Mouse (Mus musculus): ENCODE data around the gene Dcaf5. TPM values are rescaled to one million over a fixed set of nuclear protein-coding genes. Genes with fewer than 3 reads are reported as not detected.

Gene Dcaf5
- total RNA-seq, 2 experiments from 2014 or later: 58.4 to 64.0 TPM

DNA sequence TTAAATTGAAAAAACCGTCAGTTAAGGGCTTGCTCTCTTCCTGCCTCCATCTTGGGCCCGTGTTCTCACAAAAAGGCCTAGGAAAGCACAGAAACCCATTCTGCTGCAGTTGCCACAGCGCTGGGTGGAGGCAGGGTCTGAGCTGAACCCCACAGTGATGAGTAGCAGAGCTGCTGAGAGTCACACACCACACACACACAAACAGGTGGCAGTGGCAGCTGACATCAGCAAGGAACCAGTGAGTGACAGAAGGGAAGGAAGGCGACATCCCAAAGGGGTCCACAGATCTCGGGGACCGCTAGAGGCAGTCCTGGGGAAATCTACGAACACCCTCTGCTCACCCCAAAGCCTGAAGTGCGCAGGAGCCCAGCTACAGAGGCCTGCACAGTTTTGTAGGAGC is 25.5 kb downstream of the Dcaf5 start:
- intact Hi-C loops (cut with DNase I): no loop called here
- DNase-seq: peak; percentile 10

DNA sequence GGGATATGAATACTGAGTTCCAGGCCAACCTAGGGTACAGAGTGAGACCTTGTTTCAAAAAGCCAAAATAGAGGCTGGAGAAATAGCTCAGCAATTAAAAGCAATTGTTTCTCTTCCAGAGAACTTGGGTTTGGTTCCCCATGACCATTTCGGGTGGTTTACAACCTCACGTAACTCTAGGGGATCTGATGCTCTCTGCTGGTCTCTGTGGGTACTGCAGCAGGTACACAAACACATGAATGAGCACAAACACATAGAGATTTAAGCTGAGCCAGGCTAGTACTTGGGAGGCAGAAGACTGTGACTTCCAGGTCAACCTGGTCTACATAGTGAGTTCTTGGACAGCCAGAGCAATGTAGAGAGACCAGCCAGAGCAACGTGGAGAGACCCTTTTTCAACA is 28.6 kb downstream of the Dcaf5 start:
- peak; percentile 50 for DNase-seq

DNA sequence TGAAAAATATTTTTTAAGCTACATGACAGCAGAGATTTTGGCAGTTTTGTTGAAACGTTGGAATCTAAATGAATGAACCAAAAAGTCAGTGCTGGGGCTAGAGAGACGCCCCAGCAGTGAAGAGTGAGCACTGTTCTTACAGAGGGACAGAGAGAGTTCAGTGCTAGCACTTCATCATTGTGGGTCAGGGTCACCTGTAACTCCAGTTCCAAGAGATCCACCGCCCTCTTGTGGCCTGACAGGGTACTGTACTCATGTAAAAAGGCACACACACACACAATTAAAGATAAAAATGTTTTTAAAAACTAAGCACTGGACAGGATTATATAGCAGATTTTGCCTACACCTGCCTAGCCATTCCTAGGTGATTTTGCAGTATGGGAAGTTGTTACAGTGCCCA is 29.8 kb downstream of the Dcaf5 start:
- peak; percentile 55 for DNase-seq
- intact Hi-C loops (cut with DNase I): no loop called here

More for the DNA sequence above, 28.6 kb downstream of the Dcaf5 start:
- intact Hi-C loops (cut with DNase I): no loop called here

DNA sequence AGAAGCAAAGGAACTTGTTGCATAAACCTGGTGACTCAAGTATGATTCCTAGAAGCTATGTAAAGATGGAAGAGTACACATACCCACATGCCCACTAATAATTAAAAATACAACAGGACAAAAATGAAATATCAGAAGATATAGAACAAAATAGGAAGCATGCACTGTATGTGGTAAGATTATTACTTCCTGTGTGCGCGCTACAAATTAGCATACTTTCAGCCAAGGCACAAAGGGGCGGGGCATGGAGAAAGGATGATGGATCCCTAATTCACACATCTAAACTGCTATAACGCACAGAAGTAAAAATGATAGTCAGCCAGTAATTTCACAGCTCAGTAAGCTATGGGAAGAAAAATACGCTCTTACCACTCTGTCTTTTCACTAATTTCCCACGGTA is 32.3 kb downstream of the Dcaf5 start:
- DNase-seq: no peak
- intact Hi-C loops (cut with DNase I): no loop called here

DNA sequence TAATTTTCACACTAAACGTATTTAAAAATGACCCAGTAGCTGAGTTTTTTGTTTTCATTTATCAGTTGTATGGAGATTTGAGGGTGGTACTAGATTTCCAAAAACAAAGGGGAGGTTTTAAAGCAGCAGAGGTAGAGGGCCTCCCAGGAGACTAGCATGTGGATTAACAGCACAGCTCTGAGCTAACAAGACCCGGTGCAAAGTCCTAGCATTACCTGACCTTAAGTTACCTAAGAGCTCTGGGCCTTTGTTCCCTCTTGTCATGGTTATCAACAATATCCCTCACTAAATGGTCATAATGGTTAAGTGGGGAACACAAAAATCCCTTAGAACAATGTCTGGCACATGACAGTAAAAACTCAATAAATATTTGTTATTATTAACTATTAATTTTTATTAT is 37.3 kb downstream of the Dcaf5 start:
- intact Hi-C loops (cut with DNase I): no loop called here
- DNase-seq: no peak

DNA sequence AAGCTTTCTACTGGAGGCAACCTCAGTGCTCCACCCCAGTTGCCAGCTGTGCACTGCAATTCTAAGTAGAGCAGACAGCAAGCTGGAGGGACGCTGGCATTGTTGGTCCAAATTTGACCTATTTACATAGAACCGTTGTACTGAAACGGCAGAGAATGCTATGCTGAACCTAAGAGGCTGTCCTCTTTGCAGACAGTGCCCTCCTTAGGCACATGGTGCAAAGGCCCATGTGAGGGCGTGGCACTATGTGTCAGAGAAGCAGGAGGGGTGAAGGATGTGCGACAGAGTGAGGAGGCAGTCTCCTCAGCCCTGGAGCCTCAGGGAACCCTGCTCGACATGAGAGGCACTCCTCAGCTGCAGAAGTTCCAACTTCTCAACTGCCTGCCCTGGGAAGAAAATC is 40.0 kb downstream of the Dcaf5 start:
- intact Hi-C loops (cut with DNase I): no loop called here
- no peak for DNase-seq

DNA sequence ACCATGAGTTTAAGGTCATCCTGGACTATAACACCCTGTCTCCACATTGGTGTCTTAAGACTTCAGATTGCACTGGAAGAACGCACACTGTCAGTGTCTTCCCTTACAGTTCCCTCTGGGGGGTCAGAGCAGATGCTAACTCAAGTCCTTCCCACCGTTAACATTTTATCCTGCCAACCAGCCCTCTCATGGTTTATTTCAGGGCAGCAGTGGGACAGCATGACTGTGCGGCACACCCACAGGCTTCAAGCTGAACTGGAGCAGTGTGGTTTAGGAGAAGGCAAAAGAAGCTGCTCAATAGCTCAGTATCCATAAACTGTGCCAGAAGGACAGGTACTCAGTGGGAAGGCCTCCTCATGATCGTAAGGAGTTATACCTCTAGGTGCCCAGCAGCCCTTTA is 41.1 kb downstream of the Dcaf5 start:
- intact Hi-C loops (cut with DNase I): no loop called here
- no peak for DNase-seq

DNA sequence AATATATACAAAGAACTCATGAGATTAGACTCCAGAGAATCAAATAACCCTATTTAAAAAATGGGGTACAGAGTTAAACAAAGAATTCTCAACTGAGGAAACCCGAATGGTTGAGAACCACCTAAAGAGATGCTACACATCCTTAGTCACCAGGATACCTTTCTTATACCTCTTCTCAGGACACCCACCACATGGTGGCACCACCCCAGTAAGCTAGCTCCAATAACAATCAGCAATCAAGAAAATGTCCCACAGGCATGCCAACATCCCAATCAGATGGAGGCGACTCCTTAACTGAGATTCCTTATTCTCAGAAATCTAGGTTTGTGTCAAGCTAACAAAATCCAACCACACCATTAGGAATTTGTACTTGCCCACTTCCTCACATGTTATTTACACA is 42.4 kb downstream of the Dcaf5 start:
- intact Hi-C loops (cut with DNase I): no loop called here
- DNase-seq: peak; percentile 18

DNA sequence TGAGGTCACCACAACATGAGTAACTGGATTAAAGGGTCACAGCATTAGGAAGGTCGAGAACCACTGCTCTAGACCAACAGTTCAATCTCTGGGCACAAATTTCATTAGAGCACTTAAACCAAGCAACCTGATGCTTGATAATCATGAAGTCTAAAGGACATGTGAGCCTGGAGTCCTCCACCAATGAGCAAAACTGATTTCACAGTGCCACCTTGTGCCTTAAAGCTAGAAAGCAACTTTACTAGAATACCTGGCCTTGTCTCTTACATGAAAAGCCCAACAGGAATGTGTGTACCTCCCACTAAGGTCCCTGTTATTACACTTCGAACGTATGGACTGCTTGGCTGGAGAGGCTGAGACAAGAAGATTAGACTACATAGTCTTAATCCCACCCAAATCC is 47.0 kb downstream of the Dcaf5 start:
- intact Hi-C loops (cut with DNase I): loop anchor here (5.0 kb wide), 2 partner anchors 192 to 232 kb away; no protein-coding TSS in a partner anchor

DNA sequence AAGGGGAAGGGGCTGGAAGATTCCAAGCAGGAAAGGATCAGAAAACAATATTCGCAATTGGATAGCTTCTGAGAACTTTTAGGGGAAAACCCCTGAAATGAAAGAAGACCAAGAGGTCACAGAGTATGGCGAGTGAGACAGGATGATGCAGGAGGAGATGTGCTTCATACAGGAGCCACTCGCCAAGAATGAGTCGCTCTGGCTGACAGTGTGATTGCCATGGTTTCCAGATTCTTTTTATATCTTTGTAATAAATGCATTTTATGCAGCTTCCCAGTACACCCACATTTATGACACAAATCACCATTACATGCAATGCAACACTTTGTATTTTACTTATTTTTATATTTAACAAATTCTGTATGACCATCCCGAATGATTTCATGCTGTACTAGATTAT is 49.1 kb downstream of the Dcaf5 start:
- intact Hi-C loops (cut with DNase I): loop anchor here (5.0 kb wide), 2 partner anchors 190 to 230 kb away; no protein-coding TSS in a partner anchor
- DNase-seq: no peak

More for the DNA sequence above, 47.0 kb downstream of the Dcaf5 start:
- no peak for DNase-seq

DNA sequence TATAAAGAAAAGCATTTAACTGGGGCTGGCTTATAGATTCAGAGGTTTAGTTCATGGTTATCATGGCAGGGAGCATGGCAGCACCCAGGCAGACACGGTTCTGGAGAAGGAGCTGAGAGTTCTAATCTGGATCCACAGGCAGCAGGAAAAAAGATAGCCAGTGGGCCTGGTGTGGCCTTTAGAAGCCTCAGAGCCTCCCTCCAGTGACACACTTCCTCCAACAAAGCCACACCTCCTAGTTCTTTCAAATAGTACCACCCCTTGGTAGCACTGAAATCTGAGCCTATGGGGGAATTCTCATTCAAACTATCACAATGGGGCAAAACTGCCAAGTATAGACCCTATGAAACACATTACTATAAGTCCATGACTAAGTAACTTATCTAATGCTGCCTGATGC is 51.0 kb downstream of the Dcaf5 start:
- intact Hi-C loops (cut with DNase I): loop anchor here (5.0 kb wide), 2 partner anchors 188 to 228 kb away; no protein-coding TSS in a partner anchor
- DNase-seq: no peak

DNA sequence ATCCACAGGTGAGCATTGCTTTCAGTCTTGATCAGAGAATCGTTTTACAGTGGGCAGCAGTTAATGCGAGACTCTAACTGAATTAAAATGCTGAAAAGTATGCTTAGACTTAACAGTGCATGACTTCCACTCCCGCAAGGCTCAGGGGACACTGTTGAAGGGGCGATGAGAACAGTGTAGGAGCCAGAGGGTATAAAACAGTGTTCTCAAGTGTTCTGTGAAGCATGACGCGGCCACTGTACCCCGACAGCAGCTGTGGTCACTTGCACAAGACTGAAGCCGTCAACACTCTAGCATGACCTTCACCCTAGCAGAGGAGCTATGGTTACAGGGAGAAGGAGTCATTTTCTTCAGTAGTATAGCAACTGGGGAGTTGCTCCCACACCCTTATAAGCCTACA is 52.9 kb downstream of the Dcaf5 start:
- intact Hi-C loops (cut with DNase I): no loop called here

DNA sequence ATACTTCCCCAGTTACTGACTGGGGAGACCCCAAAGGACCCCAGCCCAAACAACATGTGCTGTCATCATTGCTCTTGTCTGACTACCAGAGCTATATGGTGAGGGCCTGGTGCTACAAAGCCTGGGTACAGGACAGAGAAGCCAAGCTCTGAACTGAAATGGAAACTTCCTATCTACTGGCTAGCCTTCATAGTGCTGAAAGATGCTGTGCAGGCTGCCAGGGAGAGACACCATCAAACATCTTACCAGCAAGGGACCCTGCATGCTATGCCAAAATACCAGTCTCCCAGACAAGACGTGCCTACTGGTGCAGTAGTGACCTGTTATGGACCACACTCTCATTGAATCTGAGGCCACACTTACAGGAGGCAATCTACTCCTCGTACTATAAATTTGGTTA is 53.6 kb downstream of the Dcaf5 start:
- intact Hi-C loops (cut with DNase I): no loop called here
- DNase-seq: no peak

More for the DNA sequence above, 52.9 kb downstream of the Dcaf5 start:
- DNase-seq: no peak

DNA sequence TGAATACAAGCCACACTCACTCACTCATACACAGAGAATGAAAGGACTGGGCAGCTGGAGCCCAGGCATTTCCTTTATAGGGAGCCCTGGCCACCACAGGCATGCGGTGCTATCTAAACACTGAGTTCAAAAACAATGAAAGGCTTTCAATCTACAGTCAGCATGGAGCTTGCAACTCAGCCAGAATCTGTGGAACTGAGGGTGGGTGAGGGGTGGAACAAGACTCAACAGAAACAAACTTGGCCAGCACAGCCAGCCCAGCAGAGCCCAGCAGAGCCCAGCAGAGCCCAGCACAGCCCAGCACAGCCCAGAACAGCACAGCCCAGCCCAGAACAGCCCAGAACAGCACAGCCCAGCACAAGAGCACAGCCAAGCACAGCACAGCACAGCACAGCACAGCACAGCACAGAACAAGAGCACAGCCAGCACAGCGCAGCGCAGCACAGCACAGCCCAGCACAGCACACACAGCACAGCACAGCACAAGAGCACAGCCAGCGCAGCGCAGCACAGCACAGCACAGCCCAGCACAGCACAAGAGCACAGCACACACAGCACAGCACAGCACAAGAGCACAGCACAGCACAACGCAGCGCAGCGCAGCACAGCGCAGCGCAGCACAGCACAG is 56.5 kb downstream of the Dcaf5 start:
- intact Hi-C loops (cut with DNase I): no loop called here
- peak; percentile 49 for DNase-seq

DNA sequence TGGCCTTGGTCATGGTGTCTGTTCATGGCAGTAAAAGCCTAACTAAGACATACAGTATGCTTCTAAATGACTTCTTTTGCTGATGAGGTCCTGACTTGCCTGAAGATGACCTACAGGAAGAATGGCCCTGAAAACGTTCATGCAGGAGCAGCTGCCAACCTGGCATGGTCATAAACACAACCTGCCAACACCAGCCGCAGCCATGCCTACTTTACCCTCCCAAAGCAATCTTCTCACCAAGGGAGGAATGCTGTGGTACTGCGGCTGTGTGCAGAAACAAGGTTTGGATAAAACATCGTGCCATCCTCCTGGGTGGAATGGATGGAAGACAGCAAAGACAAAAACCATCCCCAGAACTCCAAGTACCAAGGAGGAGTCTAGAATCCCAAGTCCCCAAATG is 57.0 kb downstream of the Dcaf5 start:
- peak; percentile 31 for DNase-seq
- intact Hi-C loops (cut with DNase I): no loop called here

DNA sequence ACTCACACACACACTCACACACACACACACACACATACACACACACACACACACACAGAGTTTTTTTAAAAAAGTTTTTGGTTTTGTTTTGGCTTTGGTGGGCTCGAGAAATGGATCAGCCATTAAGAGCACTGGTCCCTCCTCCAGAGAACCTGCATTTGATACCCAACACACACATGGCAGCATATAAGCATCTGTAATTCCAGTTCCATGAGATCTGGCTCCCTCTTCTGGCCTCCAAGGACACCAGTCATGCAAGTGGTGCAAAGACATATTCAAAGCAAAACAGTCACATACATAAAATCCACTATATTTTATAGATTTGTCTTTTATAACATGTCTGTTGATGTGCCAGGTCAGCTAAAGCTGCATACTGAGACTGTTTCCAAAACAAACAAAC is 58.8 kb downstream of the Dcaf5 start:
- no peak for DNase-seq
- intact Hi-C loops (cut with DNase I): no loop called here

DNA sequence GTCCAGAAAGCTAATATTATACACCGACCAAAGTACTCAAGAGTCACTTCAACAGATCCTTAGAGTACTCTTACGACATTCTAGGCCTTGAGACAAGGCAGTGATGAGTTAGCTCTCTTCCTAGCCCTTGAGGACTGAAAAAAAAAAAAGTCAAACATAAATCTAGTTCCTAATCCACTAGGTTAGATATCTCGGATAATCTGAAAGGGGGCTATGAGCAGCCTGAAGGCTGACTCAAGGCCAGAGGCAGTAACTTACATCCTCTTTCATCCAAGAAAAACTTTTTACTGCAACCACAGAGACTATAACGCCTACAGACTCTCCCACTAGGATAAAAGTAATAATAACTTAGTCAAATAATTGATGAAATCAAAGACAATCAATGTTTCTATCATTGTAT is 60.7 kb downstream of the Dcaf5 start:
- DNase-seq: no peak
- intact Hi-C loops (cut with DNase I): no loop called here

DNA sequence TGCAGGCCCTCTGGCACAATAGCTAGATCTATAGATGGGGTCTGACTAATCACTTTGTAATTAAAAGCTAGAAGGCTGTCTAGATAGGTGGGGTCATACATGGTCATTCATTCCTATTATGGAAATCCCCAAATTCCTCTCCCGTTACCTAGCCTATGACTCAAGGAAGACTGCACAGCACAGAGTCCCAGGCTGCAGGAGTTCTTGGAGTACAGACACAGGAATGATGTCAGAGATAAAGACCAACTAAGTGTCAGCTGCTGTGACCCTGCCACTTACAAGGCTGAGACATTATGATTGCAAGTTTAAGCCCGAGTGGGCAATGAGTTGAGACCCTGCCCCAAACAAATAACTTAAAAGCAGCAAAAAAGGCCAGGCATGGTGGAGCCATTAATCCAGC is 61.7 kb downstream of the Dcaf5 start:
- no peak for DNase-seq
- intact Hi-C loops (cut with DNase I): no loop called here

DNA sequence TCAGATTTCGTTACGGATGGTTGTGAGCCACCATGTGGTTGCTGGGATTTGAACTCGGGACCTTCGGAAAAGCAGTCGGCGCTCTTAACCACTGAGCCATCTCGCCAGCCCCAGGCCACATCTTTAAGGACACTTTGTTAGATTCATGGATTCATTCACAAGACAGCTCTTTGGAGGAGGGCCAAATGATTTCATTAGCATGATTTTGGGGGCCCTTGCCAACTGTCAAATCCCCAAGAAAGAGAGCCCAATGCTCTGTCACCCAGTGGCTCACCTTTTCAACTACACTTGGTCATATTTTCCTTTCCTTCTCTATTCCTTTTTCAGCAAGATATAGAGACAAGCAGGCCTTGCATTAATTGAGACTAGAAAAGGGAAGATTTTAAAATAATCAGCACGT is 63.5 kb downstream of the Dcaf5 start:
- intact Hi-C loops (cut with DNase I): no loop called here
- peak; percentile 32 for DNase-seq

DNA sequence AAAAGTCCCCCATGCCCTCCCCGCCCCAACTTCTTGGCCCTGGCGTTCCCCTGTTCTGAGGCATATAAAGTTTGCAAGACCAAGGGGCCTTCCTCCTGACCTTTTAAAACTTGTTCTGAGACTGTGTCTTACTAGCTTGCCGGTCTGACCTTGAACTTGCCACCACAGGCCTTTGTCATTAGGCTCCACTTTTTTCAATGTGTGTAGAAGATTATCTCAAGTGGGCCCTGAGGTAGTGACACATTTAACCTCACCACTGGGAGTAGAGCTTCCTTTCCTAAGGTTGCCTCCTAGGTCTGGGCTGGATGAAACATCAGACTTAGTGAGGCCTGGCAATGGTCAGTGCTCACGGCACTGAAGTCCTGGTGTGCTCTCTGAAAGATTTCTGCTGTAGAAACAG is 69.2 kb downstream of the Dcaf5 start:
- DNase-seq: no peak
- intact Hi-C loops (cut with DNase I): no loop called here

DNA sequence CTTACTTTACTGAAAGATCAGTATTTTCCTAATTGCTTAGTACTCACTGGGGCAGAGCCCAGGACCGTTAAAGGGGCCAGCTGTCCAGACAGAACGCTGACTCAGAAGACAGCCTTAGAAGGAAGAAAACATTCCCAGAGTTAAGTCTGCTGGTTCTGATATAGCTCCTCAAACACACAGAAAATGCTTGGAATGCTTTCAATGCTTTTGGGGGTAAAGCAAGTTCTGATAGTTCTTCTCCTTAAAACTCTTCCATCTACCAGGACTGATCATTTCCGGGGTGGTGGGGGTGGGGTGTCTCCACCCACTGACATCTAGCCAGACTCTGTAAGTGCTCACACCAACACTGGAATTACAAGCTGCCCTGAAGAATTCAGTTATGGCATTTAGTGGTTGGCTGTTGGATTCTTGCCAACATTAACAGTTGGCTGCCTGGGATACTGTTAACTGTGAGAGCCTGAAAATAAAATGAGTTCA is 70.4 kb downstream of the Dcaf5 start:
- DNase-seq: peak; percentile 11
- intact Hi-C loops (cut with DNase I): no loop called here

DNA sequence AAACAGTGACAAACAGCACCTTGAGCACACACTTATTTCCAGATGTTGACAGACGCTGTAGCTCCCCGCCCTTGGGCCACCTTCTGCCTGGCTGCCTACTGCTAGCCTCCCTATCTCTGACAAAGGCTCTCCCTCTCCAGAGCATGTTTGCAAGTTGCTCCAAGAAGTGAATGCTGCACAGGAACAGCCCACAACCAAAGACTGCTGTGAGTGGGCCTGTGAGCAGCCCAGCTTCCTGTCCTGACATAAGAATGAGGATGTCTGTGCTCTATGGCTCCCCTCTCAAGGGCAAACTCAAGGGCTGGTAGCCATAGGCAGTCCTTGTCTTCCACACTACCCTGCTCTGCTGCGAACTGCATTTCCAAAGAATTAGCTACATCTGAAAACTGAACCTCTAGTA is 71.1 kb downstream of the Dcaf5 start:
- DNase-seq: no peak
- intact Hi-C loops (cut with DNase I): no loop called here

DNA sequence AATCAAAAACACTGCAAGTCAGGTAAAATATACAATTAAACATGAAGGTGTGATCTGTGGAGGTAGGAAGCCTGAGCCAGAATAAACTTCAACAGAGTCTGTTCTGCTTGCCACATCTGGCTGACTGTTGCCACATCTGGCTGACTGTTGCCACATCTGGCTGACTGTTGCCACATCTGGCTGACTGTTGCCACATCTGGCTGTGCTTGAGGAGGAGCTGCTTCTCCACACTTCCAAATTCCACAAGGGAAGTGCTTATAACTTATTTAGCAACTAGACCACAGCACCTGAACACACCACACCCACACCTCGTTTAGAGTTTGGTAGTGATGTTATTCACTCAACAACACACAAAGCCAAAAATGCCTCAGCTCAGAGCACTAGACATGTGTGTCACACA is 74.7 kb downstream of the Dcaf5 start:
- DNase-seq: no peak
- intact Hi-C loops (cut with DNase I): no loop called here
